Mouse (Mus musculus) heart, postnatal 10 days (tissue): ENCODE results near the gene Btbd35f11. TPM values are rescaled to one million over a fixed set of nuclear protein-coding genes. Genes with fewer than 3 reads are reported as not detected.
"Not testable (repeated sequence)": the region's sequence is repeated elsewhere in the genome, so short reads cannot be mapped to it uniquely, and the experiment has no call there.

Experiments used
- DNase-seq, 2 experiments: peaks; one replicate each; pipeline ENCODE4 v3.0.0; 2021
- intact Hi-C: fragments of 180-260 bp; cut with DNase I; formaldehyde crosslinking; loops from one replicate; pipeline ENCODE4 v1.15.1; 2025
- total RNA-seq, 2 experiments: library from RNA; stranded (reverse); gene quantifications; 2 replicates each; pipeline ENCODE4 v1.2.3; 2021

The Btbd35f11 gene
- total RNA-seq, result not detected

DNA sequence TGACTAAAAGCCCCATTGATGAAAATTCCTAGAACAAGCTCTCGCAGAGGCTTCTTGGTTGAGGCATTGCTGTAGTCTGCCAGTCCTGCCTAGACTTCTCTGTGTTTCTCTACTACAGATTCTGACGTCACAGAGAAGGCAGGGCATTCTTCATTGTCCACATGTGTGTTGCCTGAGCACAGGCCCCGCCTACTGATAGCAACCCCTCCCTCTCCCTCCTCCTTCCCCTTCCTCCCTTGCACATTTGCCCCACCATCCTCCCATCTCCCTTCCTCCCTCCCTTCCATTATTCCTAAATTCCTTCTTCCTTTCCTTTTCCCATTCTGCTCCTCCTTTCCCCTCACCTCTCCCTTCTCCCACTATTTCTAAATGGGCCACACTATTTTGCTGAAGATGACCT is at the start of gene Btbd35f11:
Btbd35f11 (minus strand) TSS at position 101 of the 400 bp plus-strand sequence.
- DNase-seq, intact Hi-C loops: not testable (repeated sequence)

DNA sequence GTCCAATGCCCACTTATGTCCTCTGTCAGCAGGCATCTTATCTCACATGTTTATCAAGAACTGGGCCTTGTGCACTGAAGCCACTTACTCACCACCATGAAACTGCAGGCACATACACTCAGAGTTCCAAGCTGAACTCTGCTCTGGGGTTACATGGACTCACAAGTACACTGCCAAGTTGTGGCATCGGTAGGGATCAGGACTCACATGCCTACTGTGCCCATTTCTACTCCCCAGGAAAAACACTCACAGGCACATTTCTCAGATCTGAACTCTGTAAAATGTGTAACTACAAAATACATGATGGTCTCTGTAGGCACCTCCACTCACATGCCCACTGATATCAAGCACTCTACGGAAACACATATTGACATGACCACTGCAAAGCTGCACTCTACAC is 33.5 kb downstream of the Btbd35f11 start:
- DNase-seq, intact Hi-C loops: not testable (repeated sequence)

Other genes starting within 250 kb of the Btbd35f11 start
- not detected for gene Btbd35f24, start 247.9 kb downstream of the Btbd35f11 start, total RNA-seq